19 mouse cellular contexts compared by ENCODE assay signal in the genomic region with DNA sequence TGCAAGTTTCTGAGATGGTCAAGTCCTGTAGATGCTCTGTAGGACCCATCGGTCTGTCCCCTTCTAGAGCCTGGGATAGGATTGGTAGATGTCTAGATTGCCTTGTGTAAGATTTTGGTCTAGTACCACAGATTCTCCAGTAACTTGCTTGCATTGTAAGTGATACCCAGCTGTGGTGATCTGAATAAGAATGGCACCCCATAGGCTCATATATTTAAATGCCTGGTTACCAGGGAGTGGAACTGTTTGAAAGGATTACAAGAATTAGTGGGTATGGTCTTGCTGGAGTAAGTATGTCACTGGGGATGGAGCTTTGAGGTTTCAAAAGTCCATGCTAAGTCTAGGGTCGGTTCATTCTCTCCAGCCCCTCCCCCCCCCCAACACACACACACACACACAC. TPM values are rescaled to one million over a fixed set of nuclear protein-coding genes. Genes with fewer than 3 reads are reported as not detected.
"Had no signal": no experiment of that assay in that cellular context is flagged by ENCODE, and none has a peak within 500 bp of the region (broad histone marks: within the 10 kb centered on the region; RNA-seq: fewer than 3 reads in every experiment).

No protein-coding gene starts in this region.

- H3K4me3 ChIP-seq: midbrain, embryonic 10.5 days; midbrain, embryonic 12.5 days; myocyte; neural tube, embryonic 12.5 days had no signal

- H3K27me3 ChIP-seq: midbrain, embryonic 12.5 days; neural tube, embryonic 12.5 days had no signal

- ATAC-seq: midbrain, embryonic 16.5 days had no signal

- H3K4me1 ChIP-seq: midbrain, embryonic 10.5 days; midbrain, embryonic 12.5 days; neural tube, embryonic 12.5 days had no signal

- H3K4me2 ChIP-seq: lung, embryonic 14.5 days; midbrain, embryonic 12.5 days; neural tube, embryonic 12.5 days had no signal

- DNase-seq: lung, adult 18-20 months; lung, embryonic 14.5 days; lung, postnatal 10 days; lung, postnatal 4 days; midbrain, embryonic 14.5 days; right cerebral cortex, postnatal 14 days; thymus, adult 18-20 months; thymus, postnatal 14 days; thymus, postnatal 36 days had no signal

- H3K27ac ChIP-seq: midbrain, embryonic 10.5 days; midbrain, embryonic 12.5 days; neural tube, embryonic 12.5 days had no signal

- H3K9ac ChIP-seq: lung, embryonic 14.5 days; midbrain, embryonic 12.5 days; neural tube, embryonic 12.5 days had no signal

- H3K9me3 ChIP-seq: midbrain, embryonic 10.5 days; midbrain, embryonic 12.5 days; neural tube, embryonic 12.5 days had no signal

RNA-seq across cellular contexts. Expression of a gene that starts 28.0 kb away (rescaled TPM):
- total RNA-seq: megakaryocyte, adult 5-6 weeks; megakaryocyte-erythroid progenitor cell, adult 5-6 weeks; neutrophil, adult 5-6 weeks had no signal
- polyA plus RNA-seq: midbrain, embryonic 10.5 days; midbrain, embryonic 12.5 days; midbrain, embryonic 14.5 days; myocyte; neural tube, embryonic 12.5 days; neural tube, embryonic 14.5 days; spleen, adult 2 months had no signal
